Mouse (Mus musculus) B cell, adult (primary cell): ENCODE measurements around the gene Olfr545. TPM values are rescaled to one million over a fixed set of nuclear protein-coding genes. Genes with fewer than 3 reads are reported as not detected.

Experiments
- total RNA-seq: library from RNA; stranded (reverse); gene quantifications from 4 replicates; pipeline ENCODE4 v1.2.4, GENCODE M21; 2023; ENCODE audit not compliant: inconsistent age

Gene Olfr545
- not detected in 4 replicates for total RNA-seq

GRCm38 (mm10) chr7:102499473-102499872 is at the start of gene Olfr545:
Olfr545 (minus strand) TSS chr7:102499573.

GRCm38 (mm10) chr7:102540596-102540995 is 41.2 kb upstream of the Olfr545 start, which contains the start of gene Olfr548-ps1:
Olfr548-ps1 (plus strand) TSS chr7:102540896.

GRCm38 (mm10) chr7:102534449-102534848 is 35.1 kb upstream of the Olfr545 start, which contains the start of gene Olfr547:
Olfr547 (plus strand) TSS chr7:102534749.

GRCm38 (mm10) chr7:102488161-102488560 is 11.2 kb downstream of the Olfr545 start, which contains the start of gene Olfr544:
Olfr544 (minus strand) TSS chr7:102488313.

GRCm38 (mm10) chr7:102481579-102481978 is 17.8 kb downstream of the Olfr545 start, which contains the start of gene Olfr543:
Olfr543 (minus strand) TSS chr7:102481679.

GRCm38 (mm10) chr7:102441657-102442391 is 57.5 kb downstream of the Olfr545 start, which contains the start of gene Rrm1:
Rrm1 (plus strand) TSS chr7:102441695.

Other genes with a start within 250 kb of the Olfr545 start
- 138 to 149 TPM (median 144 TPM) in 4 replicates for gene Rhog, start 243.5 kb downstream of the Olfr545 start, total RNA-seq
- 71.0 to 85.1 TPM (median 76.3 TPM) in 4 replicates for gene Stim1, start 231.8 kb downstream of the Olfr545 start, total RNA-seq
- 36.5 to 47.4 TPM (median 43.8 TPM) in 4 replicates for gene Rrm1, start 57.9 kb downstream of the Olfr545 start, total RNA-seq
- gene Olfr543, start 17.9 kb downstream of the Olfr545 start, total RNA-seq: not detected in 4 replicates
- gene Olfr544, start 11.3 kb downstream of the Olfr545 start, total RNA-seq: not detected in 4 replicates
- not detected in 4 replicates for gene Olfr547, start 35.2 kb upstream of the Olfr545 start, total RNA-seq
- gene Olfr548-ps1, start 41.3 kb upstream of the Olfr545 start, total RNA-seq: not detected in 4 replicates
- gene Olfr549, start 50.3 kb upstream of the Olfr545 start, total RNA-seq: not detected in 4 replicates
- gene Trim21, start 65.9 kb upstream of the Olfr545 start, total RNA-seq: 33.8 to 44.8 TPM (median 38.9 TPM) in 4 replicates
- gene Olfr550, start 71.9 kb upstream of the Olfr545 start, total RNA-seq: not detected in 4 replicates
- not detected in 4 replicates for gene Olfr551, start 92.3 kb upstream of the Olfr545 start, total RNA-seq
- 0.16 to 0.18 TPM in 2 of 4 replicates, not detected in the others for gene Olfr552, start 98.2 kb upstream of the Olfr545 start, total RNA-seq
- gene Olfr553, start 118.6 kb upstream of the Olfr545 start, total RNA-seq: not detected in 4 replicates
- gene Olfr554, start 138.9 kb upstream of the Olfr545 start, total RNA-seq: not detected in 4 replicates
- not detected in 4 replicates for gene Olfr555, start 159.2 kb upstream of the Olfr545 start, total RNA-seq
- not detected in 4 replicates for gene Olfr556, start 165.3 kb upstream of the Olfr545 start, total RNA-seq
- 17.1 to 19.9 TPM (median 18.1 TPM) in 4 replicates for gene Trim68, start 187.8 kb upstream of the Olfr545 start, total RNA-seq
- gene Olfr557, start 196.3 kb upstream of the Olfr545 start, total RNA-seq: not detected in 4 replicates
- gene Olfr558, start 202.6 kb upstream of the Olfr545 start, total RNA-seq: not detected in 4 replicates
- gene Olfr33, start 219.5 kb upstream of the Olfr545 start, total RNA-seq: not detected in 4 replicates
- gene Olfr559, start 227.9 kb upstream of the Olfr545 start, total RNA-seq: not detected in 4 replicates